Mouse (Mus musculus) lung, postnatal 0 days (tissue): Measurements from ENCODE around the gene Wdr18. TPM values are rescaled to one million over a fixed set of nuclear protein-coding genes. Genes with fewer than 3 reads are reported as not detected.

Experiments
- ATAC-seq: fragments of 200-750 bp; cut with Nextera tagmentation; 2 replicates; pipeline ENCODE4 v1.8.0; 2017; ENCODE audit warnings: moderate library complexity
- DNase-seq: peaks from one replicate; pipeline ENCODE4 v3.0.0-alpha.2; 2016; ENCODE audit warnings: low spot score
- H3K27ac ChIP-seq: fragments of 300-500 bp; sonication (generic); 2 replicates; pipeline ENCODE4 v1.5.1; 2014; ENCODE audit warnings: antibody characterized with exemption, mild to moderate bottlenecking, low read length, mixed read lengths
- H3K27me3 ChIP-seq: fragments of 300-500 bp; sonication (generic); replicated peaks from 2 replicates; pipeline ENCODE4 v1.6.1; 2014; ENCODE audit warnings: low read length, mixed read lengths; ENCODE audit not compliant: insufficient read depth
- H3K36me3 ChIP-seq: fragments of 300-500 bp; sonication (generic); 2 replicates; pipeline ENCODE4 v1.6.1; 2014; ENCODE audit warnings: low read length, mixed read lengths; ENCODE audit not compliant: insufficient read depth
- H3K4me1 ChIP-seq: fragments of 300-500 bp; sonication (generic); 2 replicates; pipeline ENCODE4 v1.6.1; 2014; ENCODE audit warnings: antibody characterized with exemption, low read depth, low read length, mixed read lengths; ENCODE audit not compliant: insufficient read depth
- H3K4me2 ChIP-seq: fragments of 300-500 bp; sonication (generic); replicated peaks from 2 replicates; pipeline ENCODE4 v1.6.1; 2014; ENCODE audit warnings: low read depth, mild to moderate bottlenecking, low read length, moderate library complexity, mixed read lengths
- H3K4me3 ChIP-seq: fragments of 300-500 bp; sonication (generic); 2 replicates; pipeline ENCODE4 v1.5.1; 2014; ENCODE audit warnings: low read depth, low read length
- H3K9ac ChIP-seq: fragments of 300-500 bp; sonication (generic); replicated peaks from 2 replicates; pipeline ENCODE4 v1.6.1; 2014; ENCODE audit warnings: low read depth, mild to moderate bottlenecking
- H3K9me3 ChIP-seq: fragments of 300-500 bp; sonication (generic); 2 replicates; pipeline ENCODE4 v1.6.1; 2016; ENCODE audit warnings: low read length, mixed read lengths
- CTCF ChIP-seq: IDR thresholded peaks from 2 replicates; pipeline ENCODE4 v1.5.1; 2016; ENCODE audit warnings: antibody characterized with exemption, mild to moderate bottlenecking
- EP300 ChIP-seq: IDR thresholded peaks from 2 replicates; pipeline ENCODE4 v1.6.1; 2016; ENCODE audit warnings: antibody characterized with exemption, mild to moderate bottlenecking, control low read depth
- WGBS: fragments of 180-500 bp; shearing (Covaris S2); extraction: QIAGEN DNeasy Blood & Tissue Kit; methylation state at CpG from one replicate; pipeline ENCODE4 v1.1.7; 2014; 5-methylcytosine and 5-hydroxymethylcytosine counted together
- polyA plus RNA-seq: library from polyadenylated mRNA; unstranded; fragments of >200 nt; fragmentation: Nextera tagmentation; extraction: Ambion mirVana; gene quantifications from 2 replicates; pipeline ENCODE4 v1.2.1, GENCODE M21; 2015

The Wdr18 gene
- polyA plus RNA-seq, 1 experiment from 2014 or later: 44.2 TPM

- Histone ChIP-seq H3K36me3 (peaks cover 2% of the 10 kb centered on the region; the same call in 1 of the 2 replicates), H3K27ac (peak within 1 kb of the TSS; percentile 99), H3K4me2 (peak within 1 kb of the TSS; percentile 78), H3K4me1 (peaks cover 25% of the 10 kb centered on the region), H3K27me3 (no peaks in the 10 kb centered on the region), H3K4me3 (peak within 1 kb of the TSS; percentile 73), H3K9me3 (no peaks in the 10 kb centered on the region), H3K9ac (peak within 1 kb of the TSS; percentile 74)
- WGBS: 2% methylated on average over 39 of the region's 49 CpGs
- peak; percentile 69 for ATAC-seq
- peak; percentile 96 for DNase-seq
- TF ChIP-seq CTCF (peak; percentile 88), EP300 (0 out of 2 replicates have a peak, but pooled peaks have one; percentile 26)
These were observed 24.4 kb downstream of the Wdr18 start, which contains the start of gene Tmem259 for GRCm38 (mm10) chr10:79984195-79984816. Gene Tmem259 (minus strand): TSS chr10:79984330.

GRCm38 (mm10) chr10:79984871-79985270 lies 24.9 kb downstream of the Wdr18 start:
- TF ChIP-seq CTCF (no peak), EP300 (no peak; the same call in 1 of the 2 replicates)
- WGBS: under 1% methylated on average over 22 of the region's 22 CpGs
- Histone ChIP-seq H3K9ac (peak overlapping the region; percentile 62), H3K4me1 (peaks cover 25% of the 10 kb centered on the region), H3K9me3 (no peaks in the 10 kb centered on the region), H3K36me3 (no peaks in the 10 kb centered on the region), H3K27ac (peak overlapping the region; percentile 99), H3K4me2 (peak overlapping the region; percentile 78), H3K27me3 (no peaks in the 10 kb centered on the region), H3K4me3 (peak overlapping the region; percentile 73)
- ATAC-seq (peak; percentile 87), DNase-seq (peak; percentile 100)

GRCm38 (mm10) chr10:79985334-79986231 lies 25.6 kb downstream of the Wdr18 start:
- Histone ChIP-seq H3K4me3 (peak overlapping the region; percentile 73), H3K27ac (peak overlapping the region; percentile 99), H3K9me3 (no peaks in the 10 kb centered on the region), H3K27me3 (no peaks in the 10 kb centered on the region), H3K9ac (peak overlapping the region; percentile 62), H3K4me2 (peak overlapping the region; percentile 78), H3K4me1 (peaks cover 25% of the 10 kb centered on the region), H3K36me3 (no peaks in the 10 kb centered on the region)
- TF ChIP-seq CTCF (no peak), EP300 (peak; percentile 41; the same call in 1 of the 2 replicates)
- ATAC-seq (no peak), DNase-seq (peak; percentile 88)
- WGBS: 2% methylated on average over 35 of the region's 35 CpGs

DNA sequence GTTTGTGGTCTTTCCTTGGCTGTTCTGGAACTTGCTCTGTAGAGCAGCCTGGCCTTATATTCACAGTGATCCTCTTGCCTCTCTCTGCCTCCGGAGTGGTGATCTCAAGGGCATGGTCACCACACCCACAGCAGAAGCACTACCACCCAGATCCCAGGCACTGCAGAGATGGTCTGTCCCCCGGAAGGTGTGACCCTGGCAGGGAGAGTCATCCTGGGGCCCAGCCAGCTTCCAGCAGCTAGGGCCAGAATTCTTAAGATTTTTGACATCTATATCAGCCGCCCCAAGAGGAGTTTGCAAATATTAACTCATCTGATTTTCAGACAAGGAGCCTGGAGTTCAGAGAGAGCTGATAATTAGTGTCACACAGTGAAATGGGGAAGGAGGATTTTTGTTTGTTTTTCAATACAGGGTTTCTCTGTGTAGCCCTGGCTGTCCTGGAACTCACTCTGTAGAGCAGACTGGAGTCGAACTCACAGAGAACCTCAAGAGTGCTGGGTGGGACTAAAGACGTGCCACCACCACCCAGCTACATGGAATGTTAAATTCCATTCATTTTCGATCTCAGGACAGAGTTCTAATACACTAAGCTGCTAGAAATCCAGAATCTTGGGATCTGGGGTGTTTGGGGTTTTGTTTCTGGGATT lies 26.4 kb downstream of the Wdr18 start:
- H3K4me2 ChIP-seq: peak overlapping the region; percentile 78
- H3K4me3 ChIP-seq: 0 out of 2 replicates have a peak overlapping the region, but pooled peaks have one; percentile 73
- ATAC-seq (peak; percentile 5), DNase-seq (peak; percentile 87)
- H3K27ac ChIP-seq: peak overlapping the region; percentile 99
- TF ChIP-seq CTCF: no peak
- peak; percentile 58; the same call in 1 of the 2 replicates for TF ChIP-seq EP300
- H3K9me3 ChIP-seq: no peaks in the 10 kb centered on the region
- H3K9ac ChIP-seq: peak overlapping the region; percentile 62; the same call in 1 of the 2 replicates
- H3K27me3 ChIP-seq: no peaks in the 10 kb centered on the region
- WGBS: 12% methylated on average over 6 of the region's 6 CpGs
- H3K4me1 ChIP-seq: peaks cover 32% of the 10 kb centered on the region
- 0 out of 2 replicates have a peak, but pooled peaks cover 4% of the 10 kb centered on the region for H3K36me3 ChIP-seq

DNA sequence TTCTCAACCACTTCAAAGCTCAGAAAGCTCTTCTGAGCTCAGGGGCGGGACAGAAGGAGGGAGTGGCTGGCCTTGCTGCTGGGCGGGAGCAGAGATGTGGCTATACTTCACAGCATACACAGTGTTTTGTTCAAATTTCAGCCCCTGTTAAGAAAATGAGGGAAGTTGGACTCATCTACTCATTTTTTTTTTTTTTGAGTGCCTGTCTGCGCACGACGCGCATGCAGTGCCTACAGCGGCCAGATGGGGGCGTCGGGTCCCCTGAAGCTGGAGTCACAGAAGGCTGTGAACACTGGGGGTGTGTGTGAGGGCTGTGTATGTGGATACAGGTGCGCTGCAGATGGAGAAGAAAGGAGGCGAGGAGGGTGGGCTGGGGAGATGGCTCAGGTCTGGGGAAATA lies 27.0 kb downstream of the Wdr18 start:
- peak overlapping the region; percentile 99 for H3K27ac ChIP-seq
- ATAC-seq: peak; percentile 32
- 2% methylated on average over 11 of the region's 11 CpGs for WGBS
- 0 out of 2 replicates have a peak overlapping the region, but pooled peaks have one; percentile 82 for H3K4me3 ChIP-seq
- peaks cover 10% of the 10 kb centered on the region; the same call in 1 of the 2 replicates for H3K36me3 ChIP-seq
- H3K4me1 ChIP-seq: peaks cover 32% of the 10 kb centered on the region
- H3K9me3 ChIP-seq: no peaks in the 10 kb centered on the region
- TF ChIP-seq EP300 (peak; percentile 80), CTCF (peak; percentile 95)
- peak overlapping the region; percentile 82 for H3K4me2 ChIP-seq
- no peaks in the 10 kb centered on the region for H3K27me3 ChIP-seq
- H3K9ac ChIP-seq: 0 out of 2 replicates have a peak overlapping the region, but pooled peaks have one; percentile 0
- peak; percentile 98 for DNase-seq
